ENCODE assay signal across 11 mouse cellular contexts in the genomic region with DNA sequence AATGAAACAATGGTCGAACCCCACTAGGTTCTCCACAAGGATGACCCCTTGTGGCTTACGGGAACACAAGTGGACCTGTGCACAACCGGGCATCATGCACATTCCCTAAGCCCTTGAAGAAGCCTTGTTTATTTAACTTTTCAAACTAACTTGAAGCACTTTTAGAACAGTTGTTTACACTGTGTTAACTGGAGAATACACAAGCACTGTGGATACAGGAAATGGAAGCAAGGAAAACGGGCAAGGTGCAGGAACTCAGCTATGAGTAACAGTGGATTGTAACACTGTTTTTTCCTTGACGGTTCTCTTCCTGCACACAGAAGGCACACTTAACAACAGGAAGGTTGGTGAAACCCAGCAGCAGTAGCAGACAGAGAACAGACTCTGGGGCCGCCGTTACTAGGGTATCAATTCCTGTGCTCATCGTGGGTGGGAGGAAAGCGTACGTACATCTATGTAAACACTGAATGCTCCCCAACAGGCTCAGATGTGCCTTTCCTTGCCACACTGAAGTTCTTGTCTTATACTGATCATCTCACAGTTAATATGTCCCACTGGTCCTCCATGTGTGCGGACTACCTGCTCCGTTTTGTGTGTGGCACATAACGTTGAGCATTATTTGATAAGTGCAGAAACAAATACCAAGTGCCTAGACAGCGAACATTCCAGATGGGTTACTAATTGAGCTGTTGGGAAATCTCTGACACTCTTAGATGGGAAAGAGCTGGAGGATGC.
DNase-seq lines count a peak whose midpoint lies in the region; ATAC-seq and TF ChIP-seq lines count a peak whose summit lies in the region.
"Had no signal": no experiment of that assay in that cellular context is flagged by ENCODE, and none has a peak within 500 bp of the region (broad histone marks: within the 10 kb centered on the region; RNA-seq: fewer than 3 reads in every experiment).

No protein-coding gene starts in this region.

- no peaks in the 10 kb centered on the region for H3K36me3 ChIP-seq in heart, postnatal 0 days (replicated peaks; ENCODE audit: control insufficient read depth, insufficient read depth, low read length)
- no peaks in the 10 kb centered on the region for H3K36me3 ChIP-seq in heart, embryonic 10.5 days
- no peaks in the 10 kb centered on the region for H3K36me3 ChIP-seq in embryonic facial prominence, embryonic 14.5 days (ENCODE audit: control insufficient read depth, insufficient read depth, low read length)
- H3K36me3 ChIP-seq in midbrain, embryonic 15.5 days (replicated peaks) = no peaks in the 10 kb centered on the region
- H3K36me3 ChIP-seq: G1E; heart, embryonic 12.5 days; limb, embryonic 15.5 days had no signal

- no peak overlapping the region for H3K4me3 ChIP-seq in heart, postnatal 0 days (ENCODE audit: low read depth, low read length)
- no peak overlapping the region for H3K4me3 ChIP-seq in heart, embryonic 10.5 days
- no peak overlapping the region for H3K4me3 ChIP-seq in embryonic facial prominence, embryonic 14.5 days (ENCODE audit: low read depth, low read length)
- H3K4me3 ChIP-seq in midbrain, embryonic 15.5 days = no peak overlapping the region
- H3K4me3 ChIP-seq: heart, embryonic 12.5 days; limb, embryonic 15.5 days had no signal

- no peak for DNase-seq in heart, postnatal 0 days (ENCODE audit: low spot score)
- DNase-seq in heart, embryonic 10.5 days (ENCODE audit: low spot score) = no peak
- DNase-seq in embryonic facial prominence, embryonic 14.5 days (ENCODE audit: low spot score) = no peak
- DNase-seq in kidney, postnatal 10 days = peak; percentile 18
- no peak for DNase-seq in frontal cortex, postnatal 10 days (ENCODE audit: low spot score in 2 of 2)
- DNase-seq in cerebellum, postnatal 25 days = no peak
- no peak for DNase-seq in cerebellum, adult 8-10 months

- H3K9me3 ChIP-seq in heart, postnatal 0 days (replicated peaks; ENCODE audit: control insufficient read depth, low read length) = no peaks in the 10 kb centered on the region
- no peaks in the 10 kb centered on the region for H3K9me3 ChIP-seq in heart, embryonic 10.5 days
- H3K9me3 ChIP-seq in embryonic facial prominence, embryonic 14.5 days (ENCODE audit: control insufficient read depth, low read length) = no peaks in the 10 kb centered on the region
- H3K9me3 ChIP-seq in midbrain, embryonic 15.5 days = no peaks in the 10 kb centered on the region
- H3K9me3 ChIP-seq: heart, embryonic 12.5 days; limb, embryonic 15.5 days had no signal

- no peak for TF ChIP-seq EP300 in heart, postnatal 0 days (IDR thresholded peaks at IDR 0.05; ENCODE audit: low read depth)

- H3K9ac ChIP-seq in heart, postnatal 0 days (replicated peaks; ENCODE audit: low read depth, low read length) = no peak overlapping the region
- no peak overlapping the region for H3K9ac ChIP-seq in embryonic facial prominence, embryonic 14.5 days (ENCODE audit: low read depth, low read length)
- H3K9ac ChIP-seq in midbrain, embryonic 15.5 days = no peak overlapping the region
- H3K9ac ChIP-seq: heart, embryonic 12.5 days; limb, embryonic 15.5 days had no signal

- H3K4me2 ChIP-seq in heart, postnatal 0 days (ENCODE audit: low read depth, low read length) = no peak overlapping the region
- H3K4me2 ChIP-seq in embryonic facial prominence, embryonic 14.5 days (ENCODE audit: low read depth, low read length) = no peak overlapping the region
- no peak overlapping the region for H3K4me2 ChIP-seq in midbrain, embryonic 15.5 days
- H3K4me2 ChIP-seq: heart, embryonic 12.5 days; limb, embryonic 15.5 days had no signal

- 55% methylated on average over 14 of the region's 14 CpGs for WGBS in heart, postnatal 0 days
- 74% methylated on average over 14 of the region's 14 CpGs for WGBS in heart, embryonic 10.5 days
- WGBS in embryonic facial prominence, embryonic 14.5 days = 73% methylated on average over 14 of the region's 14 CpGs
- WGBS in midbrain, embryonic 15.5 days = 81% methylated on average over 14 of the region's 14 CpGs

- no peaks in the 10 kb centered on the region for H3K27me3 ChIP-seq in heart, postnatal 0 days (ENCODE audit: control insufficient read depth, insufficient read depth, low read length)
- H3K27me3 ChIP-seq in heart, embryonic 10.5 days (ENCODE audit: insufficient read depth, poor library complexity, severe bottlenecking) = no peaks in the 10 kb centered on the region
- H3K27me3 ChIP-seq in embryonic facial prominence, embryonic 14.5 days (replicated peaks; ENCODE audit: control insufficient read depth, insufficient read depth, low read length) = no peaks in the 10 kb centered on the region
- no peaks in the 10 kb centered on the region for H3K27me3 ChIP-seq in midbrain, embryonic 15.5 days (replicated peaks)
- H3K27me3 ChIP-seq: heart, embryonic 12.5 days; limb, embryonic 15.5 days had no signal

- ATAC-seq in heart, postnatal 0 days (ENCODE audit: insufficient read depth, low read depth) = no peak
- peak; percentile 20; the same call in 1 of the 2 replicates for ATAC-seq in embryonic facial prominence, embryonic 14.5 days (ENCODE audit: low read depth)
- ATAC-seq in midbrain, embryonic 15.5 days (replicated peaks) = peak; percentile 28

- no peaks in the 10 kb centered on the region for H3K4me1 ChIP-seq in heart, postnatal 0 days (ENCODE audit: control insufficient read depth, insufficient read depth)
- H3K4me1 ChIP-seq in heart, embryonic 10.5 days = peaks cover 10% of the 10 kb centered on the region
- 0 out of 2 replicates have a peak, but pooled peaks cover 5% of the 10 kb centered on the region for H3K4me1 ChIP-seq in embryonic facial prominence, embryonic 14.5 days (ENCODE audit: control insufficient read depth, insufficient read depth, low read length)
- no peaks in the 10 kb centered on the region; the same call in 1 of the 2 replicates for H3K4me1 ChIP-seq in midbrain, embryonic 15.5 days
- H3K4me1 ChIP-seq: heart, embryonic 12.5 days had no signal

- H3K27ac ChIP-seq in heart, postnatal 0 days (ENCODE audit: low read depth) = peak overlapping the region; percentile 59
- no peak overlapping the region for H3K27ac ChIP-seq in heart, embryonic 10.5 days
- H3K27ac ChIP-seq in embryonic facial prominence, embryonic 14.5 days (replicated peaks; ENCODE audit: low read depth, low read length) = no peak overlapping the region
- H3K27ac ChIP-seq in midbrain, embryonic 15.5 days = no peak overlapping the region

- TF ChIP-seq CTCF in heart, postnatal 0 days (IDR thresholded peaks at IDR 0.05; ENCODE audit: low read depth) = no peak
